ENCODE assay signal across 8 mouse cellular contexts in genomic region chr6:56049104-56049503, GRCm38 (mm10). TPM values are rescaled to one million over a fixed set of nuclear protein-coding genes. Genes with fewer than 3 reads are reported as not detected.
A peak's percentile ranks its signal among the peaks of the same experiment; 100 is the strongest.
DNase-seq lines count a peak whose midpoint lies in the region; ATAC-seq and TF ChIP-seq lines count a peak whose summit lies in the region.
"Had no signal": no experiment of that assay in that cellular context is flagged by ENCODE, and none has a peak within 500 bp of the region (broad histone marks: within the 10 kb centered on the region; RNA-seq: fewer than 3 reads in every experiment).

No protein-coding gene starts in this region.

- no peaks in the 10 kb centered on the region for H3K27me3 ChIP-seq in limb, embryonic 11.5 days (ENCODE audit: control insufficient read depth, insufficient read depth, low read length)
- H3K27me3 ChIP-seq in limb, embryonic 10.5 days (ENCODE audit: low read depth, poor library complexity, severe bottlenecking): no peaks in the 10 kb centered on the region
- H3K27me3 ChIP-seq in hindbrain, postnatal 0 days (ENCODE audit: insufficient read depth, low read length): no peaks in the 10 kb centered on the region

- peak; percentile 84 for TF ChIP-seq CTCF in hindbrain, postnatal 0 days (IDR thresholded peaks at IDR 0.05; ENCODE audit: low read depth)

- H3K4me3 ChIP-seq in limb, embryonic 11.5 days (ENCODE audit: low read depth, low read length): no peak overlapping the region
- no peak overlapping the region for H3K4me3 ChIP-seq in limb, embryonic 10.5 days
- no peak overlapping the region for H3K4me3 ChIP-seq in hindbrain, postnatal 0 days (ENCODE audit: low read length)
- H3K4me3 ChIP-seq: embryonic facial prominence, embryonic 13.5 days had no signal

- no peak overlapping the region for H3K4me2 ChIP-seq in limb, embryonic 11.5 days (ENCODE audit: low read depth, severe bottlenecking)
- H3K4me2 ChIP-seq in hindbrain, postnatal 0 days (ENCODE audit: low read depth, low read length): no peak overlapping the region
- H3K4me2 ChIP-seq: embryonic facial prominence, embryonic 13.5 days had no signal

- no peaks in the 10 kb centered on the region for H3K36me3 ChIP-seq in limb, embryonic 11.5 days (ENCODE audit: control insufficient read depth, insufficient read depth, low read length)
- no peaks in the 10 kb centered on the region for H3K36me3 ChIP-seq in limb, embryonic 10.5 days
- no peaks in the 10 kb centered on the region for H3K36me3 ChIP-seq in hindbrain, postnatal 0 days (ENCODE audit: insufficient read depth, low read length)
- H3K36me3 ChIP-seq: embryonic facial prominence, embryonic 13.5 days had no signal

- ATAC-seq in limb, embryonic 11.5 days (ENCODE audit: insufficient number of reproducible peaks, low FRiP score, low TSS enrichment, low read depth): peak; percentile 44; the same call in 1 of the 2 replicates
- peak; percentile 76; the same call in 1 of the 2 replicates for ATAC-seq in common myeloid progenitor, adult 5-6 weeks (replicated peaks; ENCODE audit: low read depth, poor library complexity, severe bottlenecking)
- peak; percentile 79 for ATAC-seq in hindbrain, postnatal 0 days
- ATAC-seq in megakaryocyte, adult 5-6 weeks (ENCODE audit: poor library complexity, severe bottlenecking): no peak

- peak; percentile 42 for DNase-seq in limb, embryonic 11.5 days (ENCODE audit: low spot score)
- DNase-seq in limb, embryonic 10.5 days (ENCODE audit: low spot score): no peak
- peak; percentile 40 for DNase-seq in R1 (ENCODE audit: low read depth, low spot score)
- peak; percentile 79 for DNase-seq in hindbrain, postnatal 0 days (ENCODE audit: low spot score)
- peak; percentile 76 for DNase-seq in retina, postnatal 1 day

- no peak overlapping the region for H3K27ac ChIP-seq in limb, embryonic 11.5 days (replicated peaks; ENCODE audit: low read depth, low read length)
- no peak overlapping the region for H3K27ac ChIP-seq in limb, embryonic 10.5 days
- H3K27ac ChIP-seq in hindbrain, postnatal 0 days: no peak overlapping the region
- H3K27ac ChIP-seq: embryonic facial prominence, embryonic 13.5 days had no signal

- no peak overlapping the region for H3K9ac ChIP-seq in limb, embryonic 11.5 days (ENCODE audit: low read length)
- no peak overlapping the region for H3K9ac ChIP-seq in hindbrain, postnatal 0 days (replicated peaks; ENCODE audit: low read length)
- H3K9ac ChIP-seq: embryonic facial prominence, embryonic 13.5 days had no signal

- no peaks in the 10 kb centered on the region for H3K9me3 ChIP-seq in limb, embryonic 11.5 days (ENCODE audit: control insufficient read depth, low read length)
- H3K9me3 ChIP-seq in limb, embryonic 10.5 days (replicated peaks): no peaks in the 10 kb centered on the region
- H3K9me3 ChIP-seq in hindbrain, postnatal 0 days (ENCODE audit: low read length): no peaks in the 10 kb centered on the region
- H3K9me3 ChIP-seq: embryonic facial prominence, embryonic 13.5 days had no signal

- H3K4me1 ChIP-seq in limb, embryonic 11.5 days (ENCODE audit: control insufficient read depth, insufficient read depth, low read length): no peaks in the 10 kb centered on the region
- no peaks in the 10 kb centered on the region for H3K4me1 ChIP-seq in limb, embryonic 10.5 days
- H3K4me1 ChIP-seq in hindbrain, postnatal 0 days (ENCODE audit: insufficient read depth, low read length): no peaks in the 10 kb centered on the region
- H3K4me1 ChIP-seq: embryonic facial prominence, embryonic 13.5 days had no signal

- whole genome bisulfite sequencing in limb, embryonic 11.5 days: 36% methylated on average over 4 of the region's 4 CpGs
- WGBS in limb, embryonic 10.5 days: 33% methylated on average over 4 of the region's 4 CpGs
- 31% methylated on average over 4 of the region's 4 CpGs for WGBS in hindbrain, postnatal 0 days

RNA-seq across cellular contexts. Expression of gene Ppp1r17, which starts 31.8 kb away (rescaled TPM):
- polyA plus RNA-seq in limb, embryonic 11.5 days (2014; fragmentation: Nextera tagmentation; extraction: Ambion mirVana): 0.24 TPM in 1 of 2 replicates, not detected in the other
- not detected in 2 replicates for polyA plus RNA-seq in limb, embryonic 10.5 days (2016; fragmentation: Nextera tagmentation; extraction: Ambion mirVana)
- not detected in 2 replicates for total RNA-seq in common myeloid progenitor, adult 5-6 weeks (2017)
- 0.16 and 0.25 TPM in 2 replicates for total RNA-seq in hindbrain, postnatal 0 days (2014; rRNA removed)
- polyA plus RNA-seq in hindbrain, postnatal 0 days (2015; fragmentation: Nextera tagmentation; extraction: Ambion mirVana): 0.88 and 1.2 TPM in 2 replicates
- not detected in 2 replicates for total RNA-seq in megakaryocyte, adult 5-6 weeks (2015)
- not detected in 2 replicates for total RNA-seq in megakaryocyte, adult 5-6 weeks (2017)
